Mouse (Mus musculus) gastrocnemius, postnatal 14 days (tissue): ENCODE data around the gene Arl4a. TPM values are rescaled to one million over a fixed set of nuclear protein-coding genes. Genes with fewer than 3 reads are reported as not detected.
A peak's percentile ranks its signal among the peaks of the same experiment; 100 is the strongest.

Source experiments
- DNase-seq: peaks from one replicate; pipeline ENCODE4 v3.0.0; 2021; ENCODE audit warnings: mixed read lengths
- intact Hi-C: fragments of 180-260 bp; cut with DNase I; formaldehyde crosslinking; loops from one replicate; pipeline ENCODE4 v1.15.1; 2025; ENCODE audit warnings: low total_unique reads
- long read RNA-seq, 2 experiments: library from polyadenylated mRNA; stranded (forward); transcript quantifications; one replicate each; pipeline ENCODE4 v2.0.0; 2021
- total RNA-seq, 2 experiments: library from RNA; stranded (reverse); gene quantifications; 2 replicates each; pipeline ENCODE4 v1.2.3; 2021

The Arl4a gene
- total RNA-seq = 10 to 100 TPM; 18.3 to 21.2 TPM
- long read RNA-seq, experiment 1, transcript Arl4a-205 (2 exons, 3,710 nt) = minor isoform, 8 of 29 reads
- long read RNA-seq, experiment 1, transcript Arl4a-201 (2 exons, 1,200 nt) = major isoform, 21 of 29 reads
- long read RNA-seq, experiment 1, partial matches to known transcripts = 0 of 29 reads
- long read RNA-seq, experiment 1, other reads (novel, unspliced or antisense) = 0 of 29 reads
- long read RNA-seq, experiment 2, transcript Arl4a-201 (2 exons, 1,200 nt) = major isoform, 22 of 29 reads
- long read RNA-seq, experiment 2, transcript Arl4a-205 (2 exons, 3,710 nt) = minor isoform, 5 of 29 reads
- long read RNA-seq, experiment 2, partial matches to known transcripts = 0 of 29 reads
- long read RNA-seq, experiment 2, other reads (novel, unspliced or antisense) = 2 of 29 reads

DNA sequence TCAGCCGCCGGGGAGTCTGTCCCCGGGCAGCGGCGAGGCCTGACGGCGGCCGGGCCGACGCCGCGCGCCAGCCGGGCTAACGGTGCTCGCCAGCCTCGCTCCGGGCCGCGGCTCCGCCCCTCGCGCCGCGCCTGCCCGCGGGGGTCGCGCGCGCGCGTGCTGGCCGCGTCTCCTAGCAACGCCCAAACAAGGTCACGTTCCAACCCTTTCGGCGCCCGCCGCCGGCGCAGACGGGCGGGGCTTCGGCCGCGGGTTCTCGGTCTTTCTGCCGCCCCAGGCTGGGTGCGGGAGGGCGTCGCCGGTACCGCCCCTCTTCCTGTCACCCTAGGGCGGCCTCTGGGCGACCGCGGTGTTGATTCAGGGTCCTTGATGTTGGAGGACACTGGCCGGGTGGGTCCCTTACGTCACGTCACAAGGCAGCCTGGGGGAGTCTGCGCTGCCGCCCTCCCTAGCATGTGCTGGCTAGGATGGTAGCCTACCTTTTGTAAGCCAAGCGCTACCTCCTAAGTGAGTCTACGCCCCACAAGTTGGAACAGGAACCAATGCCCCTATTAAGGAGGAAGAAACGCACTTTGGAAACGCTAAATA lies at the start of gene Arl4a:
Arl4a (minus strand) TSS at position 150 of the 588 bp plus-strand sequence.
- intact Hi-C loops = loop anchor here (1.0 kb wide), 1 partner anchor 373 kb away; no protein-coding TSS in a partner anchor
- DNase-seq = peak; percentile 89

DNA sequence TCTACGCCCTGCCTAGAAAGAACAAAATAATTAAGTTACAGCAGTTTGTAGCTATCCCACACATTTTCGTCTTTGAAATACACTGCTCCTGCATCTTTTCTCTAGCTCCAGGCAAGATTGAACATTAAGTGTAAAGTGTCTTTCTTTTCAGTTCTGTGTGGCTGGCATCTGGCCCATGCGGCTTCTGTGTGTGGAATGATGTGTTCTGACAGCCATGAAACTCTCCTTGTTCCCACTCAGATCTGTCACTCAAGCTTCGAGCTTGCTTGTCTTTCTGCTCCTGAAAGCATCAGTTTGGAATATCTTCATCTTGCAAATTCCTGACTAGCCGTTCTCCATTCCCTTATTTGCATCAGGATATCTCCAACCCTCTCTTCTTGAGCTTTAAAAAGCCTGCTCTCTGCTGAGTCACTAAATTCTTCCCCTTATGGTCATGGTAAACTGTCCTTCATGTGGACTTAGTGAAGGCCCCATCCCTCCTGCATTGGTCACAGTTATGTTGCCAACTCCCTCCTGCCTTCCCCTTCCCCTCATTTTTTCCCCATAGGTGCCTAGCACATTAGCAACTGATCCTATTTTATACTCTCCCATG lies 48.0 kb upstream of the Arl4a start:
- no peak for DNase-seq
- intact Hi-C loops = no loop called here

- intact Hi-C loops = loop anchor here (5.0 kb wide), 1 partner anchor 85 kb away; no protein-coding TSS in a partner anchor
- DNase-seq = no peak
Observed at GRCm38 (mm10) chr12:40082453-40083238, 44.8 kb upstream of the Arl4a start.

GRCm38 (mm10) chr12:40082048-40082447 lies 44.2 kb upstream of the Arl4a start:
- intact Hi-C loops = loop anchor here (5.0 kb wide), 1 partner anchor 85 kb away; no protein-coding TSS in a partner anchor
- DNase-seq = no peak

GRCm38 (mm10) chr12:40073660-40074059 lies 35.8 kb upstream of the Arl4a start:
- no peak for DNase-seq
- intact Hi-C loops = loop anchor here (10.0 kb wide), 1 partner anchor 559 kb away; no protein-coding TSS in a partner anchor

GRCm38 (mm10) chr12:40047024-40047423 lies 9.2 kb upstream of the Arl4a start:
- no peak for DNase-seq
- intact Hi-C loops = loop anchor here (10.0 kb wide), 1 partner anchor 542 kb away; no protein-coding TSS in a partner anchor

GRCm38 (mm10) chr12:40043816-40044585 lies 6.2 kb upstream of the Arl4a start:
- intact Hi-C loops = loop anchor here (10.0 kb wide), 1 partner anchor 539 kb away; no protein-coding TSS in a partner anchor

DNA sequence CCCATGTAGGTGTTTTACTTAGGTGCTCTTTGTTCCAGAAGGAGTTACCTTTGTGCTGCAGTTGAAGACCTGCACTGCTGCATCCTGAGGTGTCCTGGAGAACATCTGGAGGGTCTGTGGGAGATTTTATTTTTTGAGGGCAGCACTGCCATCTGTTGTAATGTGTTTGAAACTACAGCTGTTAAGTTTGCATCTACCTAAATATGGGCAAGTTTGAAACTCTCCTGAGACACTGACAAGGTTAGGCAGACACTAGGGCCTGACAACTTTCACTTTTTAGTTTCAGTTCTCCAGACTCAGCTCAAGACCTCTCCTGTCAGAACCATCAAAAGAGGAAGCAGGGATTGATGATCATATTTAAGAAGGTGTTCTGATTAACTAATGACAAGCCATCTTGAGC lies 2.2 kb upstream of the Arl4a start:
- DNase-seq = no peak
- intact Hi-C loops = loop anchor here (10.0 kb wide), 1 partner anchor 535 kb away; no protein-coding TSS in a partner anchor

More at GRCm38 (mm10) chr12:40043816-40044585, 6.2 kb upstream of the Arl4a start:
- DNase-seq = no peak

GRCm38 (mm10) chr12:40037226-40037813 lies 505 bp downstream of the Arl4a start:
- peak; percentile 99 for DNase-seq
- intact Hi-C loops = loop anchor here (1.0 kb wide), 1 partner anchor 372 kb away; no protein-coding TSS in a partner anchor

GRCm38 (mm10) chr12:40036666-40037065 lies 1.2 kb downstream of the Arl4a start:
- no peak for DNase-seq
- intact Hi-C loops = loop anchor here (1.0 kb wide), 1 partner anchor 371 kb away; no protein-coding TSS in a partner anchor

- intact Hi-C loops = no loop called here
Observed at GRCm38 (mm10) chr12:40035506-40035905, 2.3 kb downstream of the Arl4a start.

DNA sequence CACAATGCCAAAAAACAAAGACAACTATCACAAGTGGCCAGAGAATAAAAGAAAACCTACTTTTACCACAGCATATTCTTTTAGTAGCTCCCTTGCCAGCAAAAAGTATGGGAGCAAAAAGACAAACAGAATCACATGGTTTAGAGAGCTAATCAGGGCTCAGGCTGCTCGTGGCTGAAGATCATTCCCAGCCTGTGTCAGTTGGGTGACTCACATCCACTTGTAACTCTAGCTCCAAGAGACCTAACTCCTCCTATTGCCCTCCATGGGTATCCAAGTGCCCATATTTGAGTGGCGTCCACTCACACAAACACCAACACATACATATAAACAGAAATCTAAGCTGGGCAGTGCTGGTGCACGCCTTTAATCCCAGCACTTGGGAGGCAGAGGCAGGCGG lies 8.6 kb downstream of the Arl4a start:
- no peak for DNase-seq
- intact Hi-C loops = no loop called here

More at GRCm38 (mm10) chr12:40035506-40035905, 2.3 kb downstream of the Arl4a start:
- no peak for DNase-seq

GRCm38 (mm10) chr12:40027846-40028245 lies 10.0 kb downstream of the Arl4a start:
- DNase-seq = no peak
- intact Hi-C loops = no loop called here

- DNase-seq = no peak
- intact Hi-C loops = no loop called here
Observed at GRCm38 (mm10) chr12:40027444-40027843, 10.4 kb downstream of the Arl4a start.

DNA sequence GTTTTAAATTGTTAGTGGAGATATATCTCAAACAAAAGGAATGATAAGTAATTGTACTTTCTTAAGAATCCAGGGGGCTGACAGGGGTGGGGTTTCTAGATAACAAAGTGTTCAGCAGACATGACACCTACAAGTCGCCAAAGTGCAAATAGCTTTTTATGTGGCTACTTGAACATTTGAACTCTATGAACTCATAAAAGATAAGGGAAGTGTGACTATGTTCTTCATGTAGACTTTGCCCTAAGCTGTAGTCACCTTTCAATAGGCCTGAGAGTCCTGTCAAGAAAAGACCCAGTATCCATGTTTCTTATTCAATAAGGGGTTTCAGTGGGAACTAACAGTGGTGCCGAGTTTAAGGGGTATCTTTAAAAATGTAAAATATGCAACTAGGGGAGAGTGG lies 13.9 kb downstream of the Arl4a start:
- no peak for DNase-seq
- intact Hi-C loops = no loop called here

- DNase-seq = no peak
- intact Hi-C loops = no loop called here
Observed at GRCm38 (mm10) chr12:40023014-40023642, 14.7 kb downstream of the Arl4a start.

DNA sequence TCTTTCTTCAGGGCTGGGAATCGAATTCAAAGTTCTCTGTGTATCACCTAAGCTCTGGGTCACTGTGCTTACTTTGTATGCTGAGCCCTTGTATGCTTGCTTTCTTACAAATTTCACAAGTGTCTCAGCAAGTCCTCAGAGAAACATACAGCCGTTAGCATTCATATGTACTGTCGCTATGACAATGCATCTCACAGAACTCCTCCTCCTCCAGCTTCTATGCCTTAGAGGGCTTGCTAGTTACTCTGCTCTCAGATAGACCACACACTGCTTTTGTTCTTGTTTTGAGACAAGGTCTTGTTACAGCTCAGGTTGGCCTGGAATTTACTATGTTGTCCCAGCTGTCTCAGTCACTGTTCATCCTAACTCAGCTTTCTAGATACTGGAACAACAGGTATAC lies 15.5 kb downstream of the Arl4a start:
- DNase-seq = no peak
- intact Hi-C loops = no loop called here
